Mouse (Mus musculus): ENCODE results near the gene Pth1r. TPM values are rescaled to one million over a fixed set of nuclear protein-coding genes. Genes with fewer than 3 reads are reported as not detected.

The Pth1r gene
- polyA plus RNA-seq, 1 experiment from 2014 or later: 33.9 TPM

GRCm38 (mm10) chr9:110706784-110707183 lies 40.2 kb downstream of the Pth1r start:
- Histone ChIP-seq H3K9me3 (replicated peaks) (no peaks in the 10 kb centered on the region), H3K36me3 (peaks cover 40% of the 10 kb centered on the region), H3K27me3 (ENCODE audit: low read depth, poor library complexity, severe bottlenecking) (no peaks in the 10 kb centered on the region), H3K27ac (replicated peaks) (no peak overlapping the region), H3K4me3 (no peak overlapping the region), H3K4me1 (peaks cover 7% of the 10 kb centered on the region)
- WGBS: 88% methylated on average over 5 of the region's 5 CpGs
- DNase-seq (ENCODE audit: low spot score): no peak

GRCm38 (mm10) chr9:110703951-110704350 lies 43.0 kb downstream of the Pth1r start:
- H3K36me3 ChIP-seq: peaks cover 41% of the 10 kb centered on the region
- DNase-seq (ENCODE audit: low spot score): no peak
- H3K27me3 ChIP-seq (ENCODE audit: low read depth, poor library complexity, severe bottlenecking): no peaks in the 10 kb centered on the region
- H3K4me3 ChIP-seq: no peak overlapping the region
- no peaks in the 10 kb centered on the region for H3K9me3 ChIP-seq (replicated peaks)
- H3K4me1 ChIP-seq: no peaks in the 10 kb centered on the region
- no peak overlapping the region for H3K27ac ChIP-seq (replicated peaks)
- WGBS: 92% methylated on average over 6 of the region's 6 CpGs

DNA sequence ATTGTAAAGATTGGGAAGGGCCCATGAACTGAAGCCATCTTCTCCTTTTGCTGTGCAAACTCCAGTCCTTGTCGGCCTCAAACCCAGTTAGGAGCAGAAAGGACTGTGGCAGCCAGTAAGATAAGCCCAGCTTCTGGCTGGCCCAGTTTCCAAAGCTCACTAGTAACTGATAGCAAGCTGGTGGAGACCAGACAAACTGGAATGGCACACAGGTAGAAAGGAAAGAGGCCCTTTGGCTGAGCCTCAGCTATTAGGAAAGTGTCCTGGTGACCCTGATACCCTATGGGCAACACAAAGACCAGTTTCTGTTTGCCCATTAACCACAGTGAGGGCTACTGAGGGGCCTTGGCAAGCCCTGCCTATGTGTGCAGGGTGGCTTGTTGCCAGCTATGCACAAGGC lies 44.1 kb downstream of the Pth1r start:
- H3K27ac ChIP-seq (replicated peaks): no peak overlapping the region
- H3K4me1 ChIP-seq: no peaks in the 10 kb centered on the region
- H3K36me3 ChIP-seq: peaks cover 32% of the 10 kb centered on the region
- no peaks in the 10 kb centered on the region for H3K9me3 ChIP-seq (replicated peaks)
- no peak overlapping the region for H3K4me3 ChIP-seq
- 83% methylated on average over 1 of the region's 1 CpGs for WGBS
- H3K27me3 ChIP-seq (ENCODE audit: low read depth, poor library complexity, severe bottlenecking): no peaks in the 10 kb centered on the region
- DNase-seq (ENCODE audit: low spot score): no peak

DNA sequence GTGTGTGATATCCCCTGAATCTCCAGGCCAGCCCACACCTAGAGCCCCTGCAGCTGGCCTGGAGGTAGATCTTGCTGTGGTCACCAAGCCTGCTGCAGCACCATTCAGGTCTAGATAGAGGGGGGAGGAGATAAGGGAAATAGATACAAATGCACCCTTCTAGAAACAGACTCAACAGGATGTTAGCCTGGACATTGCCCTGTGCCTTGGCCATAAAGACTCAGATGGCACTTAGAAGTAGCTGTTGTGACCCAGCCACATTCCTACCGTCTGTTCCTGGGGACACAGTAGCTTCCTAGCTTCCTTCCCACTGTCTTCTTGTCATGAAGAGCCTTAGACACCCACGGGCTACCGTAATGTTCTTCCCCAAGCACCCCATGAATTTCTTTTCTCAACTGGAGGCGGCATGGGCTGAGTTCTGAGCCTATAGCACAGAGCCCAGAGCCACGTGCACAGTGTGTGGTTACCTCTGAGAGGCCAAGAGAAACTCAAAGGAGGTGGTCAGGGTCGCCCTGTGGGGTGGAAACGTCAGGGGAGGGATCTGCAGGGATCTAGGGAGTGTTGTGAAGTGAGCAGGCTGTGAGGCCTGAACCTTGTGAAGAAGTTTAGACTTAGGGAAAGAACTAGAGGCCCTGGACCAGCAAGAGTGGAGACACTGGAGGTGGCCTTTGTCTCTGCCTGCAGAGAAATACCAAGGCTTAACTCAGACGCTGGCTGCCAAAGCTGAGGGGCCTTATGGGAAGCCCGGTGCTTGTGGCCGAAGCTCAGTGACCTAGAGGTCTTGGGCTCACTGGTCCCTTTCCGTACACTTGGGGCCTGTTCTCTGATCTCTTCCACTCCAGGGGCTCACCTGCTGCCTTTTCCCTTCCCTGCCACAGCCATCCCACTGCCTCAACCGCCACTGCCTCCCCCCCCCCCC lies 45.6 kb downstream of the Pth1r start:
- H3K27ac ChIP-seq (replicated peaks): no peak overlapping the region
- 76% methylated on average over 11 of the region's 12 CpGs for WGBS
- no peak for DNase-seq (ENCODE audit: low spot score)
- no peaks in the 10 kb centered on the region for H3K4me1 ChIP-seq
- peaks cover 42% of the 10 kb centered on the region for H3K36me3 ChIP-seq
- H3K27me3 ChIP-seq (ENCODE audit: low read depth, poor library complexity, severe bottlenecking): no peaks in the 10 kb centered on the region
- no peak overlapping the region for H3K4me3 ChIP-seq
- H3K9me3 ChIP-seq (replicated peaks): no peaks in the 10 kb centered on the region

DNA sequence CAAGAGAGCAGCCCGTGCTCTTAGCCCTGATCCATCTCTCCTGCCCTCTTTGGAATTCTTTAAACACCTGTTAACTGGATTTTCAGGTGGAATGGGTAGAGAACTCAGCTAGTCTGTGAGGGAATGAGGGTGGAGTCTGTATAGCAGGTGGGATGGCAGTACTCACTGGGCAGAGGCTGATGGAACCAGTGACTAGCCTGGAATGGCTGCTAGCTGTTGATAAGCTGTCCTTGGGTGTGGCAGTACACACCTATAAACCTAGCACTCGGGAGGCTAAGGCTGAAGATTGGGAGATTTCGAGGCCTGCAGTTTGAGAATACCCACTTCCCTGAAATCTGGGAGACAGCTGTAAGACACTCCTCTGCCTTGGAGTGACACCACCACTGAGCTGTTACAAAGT lies 47.4 kb downstream of the Pth1r start:
- Histone ChIP-seq H3K36me3 (peaks cover 57% of the 10 kb centered on the region), H3K27ac (replicated peaks) (no peak overlapping the region), H3K4me3 (no peak overlapping the region), H3K9me3 (replicated peaks) (no peaks in the 10 kb centered on the region), H3K27me3 (ENCODE audit: low read depth, poor library complexity, severe bottlenecking) (no peaks in the 10 kb centered on the region), H3K4me1 (no peaks in the 10 kb centered on the region)
- WGBS: 91% methylated on average over 3 of the region's 3 CpGs
- no peak for DNase-seq (ENCODE audit: low spot score)

GRCm38 (mm10) chr9:110697465-110697864 lies 49.5 kb downstream of the Pth1r start:
- Histone ChIP-seq H3K27ac (replicated peaks) (no peak overlapping the region), H3K9me3 (replicated peaks) (no peaks in the 10 kb centered on the region), H3K4me1 (no peaks in the 10 kb centered on the region), H3K4me3 (no peak overlapping the region), H3K36me3 (peaks cover 74% of the 10 kb centered on the region), H3K27me3 (ENCODE audit: low read depth, poor library complexity, severe bottlenecking) (no peaks in the 10 kb centered on the region)
- no peak for DNase-seq (ENCODE audit: low spot score)
- WGBS: 83% methylated on average over 3 of the region's 3 CpGs

DNA sequence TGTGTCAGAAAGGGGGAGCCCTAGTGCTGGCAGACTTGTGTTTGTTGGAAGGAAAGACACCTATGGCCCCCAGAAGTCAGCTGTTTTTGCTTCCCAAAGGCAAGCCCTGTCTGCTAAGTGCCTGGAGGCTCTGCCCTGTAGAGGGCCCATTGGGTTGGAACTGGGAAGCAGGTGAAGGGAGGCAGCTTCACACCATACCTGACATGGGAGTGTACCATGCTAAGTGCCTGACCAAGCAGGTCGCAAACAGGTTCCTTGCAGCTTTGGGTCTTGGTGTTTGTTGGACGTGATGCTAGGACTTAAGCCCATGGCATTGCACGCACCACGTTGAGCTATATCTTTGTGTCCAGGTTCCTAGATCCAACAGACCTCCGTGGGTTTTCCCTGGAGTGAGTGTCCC lies 50.5 kb downstream of the Pth1r start:
- Histone ChIP-seq H3K9me3 (replicated peaks) (no peaks in the 10 kb centered on the region), H3K27me3 (ENCODE audit: low read depth, poor library complexity, severe bottlenecking) (no peaks in the 10 kb centered on the region), H3K4me3 (no peak overlapping the region), H3K4me1 (no peaks in the 10 kb centered on the region), H3K36me3 (peaks cover 72% of the 10 kb centered on the region), H3K27ac (replicated peaks) (no peak overlapping the region)
- WGBS: 95% methylated on average over 5 of the region's 5 CpGs
- no peak for DNase-seq (ENCODE audit: low spot score)

GRCm38 (mm10) chr9:110695165-110695755 lies 51.7 kb downstream of the Pth1r start:
- no peaks in the 10 kb centered on the region for H3K27me3 ChIP-seq (ENCODE audit: low read depth, poor library complexity, severe bottlenecking)
- H3K27ac ChIP-seq (replicated peaks): no peak overlapping the region
- no peaks in the 10 kb centered on the region for H3K4me1 ChIP-seq
- peaks cover 62% of the 10 kb centered on the region for H3K36me3 ChIP-seq
- no peak for DNase-seq (ENCODE audit: low spot score)
- no peak overlapping the region for H3K4me3 ChIP-seq
- H3K9me3 ChIP-seq (replicated peaks): no peaks in the 10 kb centered on the region
- 89% methylated on average over 4 of the region's 4 CpGs for WGBS

DNA sequence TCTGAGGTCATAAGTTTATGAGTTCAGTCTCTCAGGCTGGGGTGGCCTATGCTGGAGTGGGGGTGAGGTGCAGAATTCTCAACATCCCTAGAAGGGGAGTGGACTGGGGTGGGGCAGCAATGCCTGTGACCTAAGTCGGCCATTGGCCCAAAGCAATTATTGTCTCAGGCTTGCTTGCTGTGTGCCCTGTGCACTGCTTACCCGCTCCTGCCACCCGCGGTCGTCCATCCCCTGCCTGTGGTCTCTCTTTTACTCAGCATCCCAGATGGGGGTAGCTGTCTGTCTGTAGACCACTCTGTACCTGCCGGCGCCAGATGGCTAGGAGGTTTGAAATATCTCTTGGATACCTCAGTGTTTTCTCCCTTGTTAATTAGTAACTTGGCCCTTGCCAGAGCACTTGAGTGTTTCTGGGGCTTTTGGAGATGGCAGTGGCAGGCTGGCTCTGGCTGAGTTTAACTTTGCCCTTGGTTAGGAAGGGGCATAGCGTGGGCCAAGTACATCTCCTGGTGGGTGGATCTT lies 57.6 kb downstream of the Pth1r start:
- H3K4me3 ChIP-seq: no peak overlapping the region
- 92% methylated on average over 8 of the region's 8 CpGs for WGBS

DNA sequence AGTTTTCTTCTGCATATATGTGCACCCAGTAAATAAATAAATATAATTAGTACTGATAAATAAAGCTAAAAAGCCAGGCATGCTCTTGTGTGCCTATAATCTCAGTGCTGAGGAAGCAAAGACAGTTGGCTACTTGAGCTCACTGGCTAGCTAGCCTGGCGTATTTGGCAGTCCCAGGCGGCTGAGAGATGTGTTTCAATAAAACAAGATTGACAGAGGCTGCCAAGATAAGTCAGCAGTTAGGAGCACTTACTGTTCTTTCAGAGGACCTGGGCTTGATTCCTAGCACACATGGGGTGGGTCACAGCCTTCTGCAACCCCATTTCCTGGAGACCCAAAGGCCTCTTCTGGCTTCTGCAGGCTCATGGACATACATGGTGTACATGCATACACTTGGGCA lies 59.1 kb downstream of the Pth1r start:
- H3K27me3 ChIP-seq (ENCODE audit: low read depth, poor library complexity, severe bottlenecking): no peaks in the 10 kb centered on the region
- H3K27ac ChIP-seq (replicated peaks): no peak overlapping the region

More for the DNA sequence above, 57.6 kb downstream of the Pth1r start:
- H3K27me3 ChIP-seq (ENCODE audit: low read depth, poor library complexity, severe bottlenecking): no peaks in the 10 kb centered on the region
- no peaks in the 10 kb centered on the region for H3K9me3 ChIP-seq (replicated peaks)
- no peak overlapping the region for H3K27ac ChIP-seq (replicated peaks)
- DNase-seq (ENCODE audit: low spot score): no peak
- peaks cover 28% of the 10 kb centered on the region for H3K4me1 ChIP-seq
- H3K36me3 ChIP-seq: peaks cover 24% of the 10 kb centered on the region

GRCm38 (mm10) chr9:110687061-110687460 lies 59.9 kb downstream of the Pth1r start:
- Histone ChIP-seq H3K4me1 (peaks cover 45% of the 10 kb centered on the region), H3K4me3 (no peak overlapping the region), H3K9me3 (replicated peaks) (no peaks in the 10 kb centered on the region), H3K27ac (replicated peaks) (no peak overlapping the region), H3K27me3 (ENCODE audit: low read depth, poor library complexity, severe bottlenecking) (no peaks in the 10 kb centered on the region), H3K36me3 (peaks cover 2% of the 10 kb centered on the region; the same call in 1 of the 2 replicates)
- WGBS: 77% methylated on average over 5 of the region's 5 CpGs
- no peak for DNase-seq (ENCODE audit: low spot score)

More for the DNA sequence above, 59.1 kb downstream of the Pth1r start:
- DNase-seq (ENCODE audit: low spot score): no peak
- H3K4me3 ChIP-seq: no peak overlapping the region
- WGBS: 90% methylated on average over 2 of the region's 2 CpGs
- H3K4me1 ChIP-seq: peaks cover 39% of the 10 kb centered on the region
- no peaks in the 10 kb centered on the region for H3K9me3 ChIP-seq (replicated peaks)
- peaks cover 9% of the 10 kb centered on the region for H3K36me3 ChIP-seq

GRCm38 (mm10) chr9:110686472-110686871 lies 60.5 kb downstream of the Pth1r start:
- Histone ChIP-seq H3K4me3 (no peak overlapping the region), H3K27me3 (ENCODE audit: low read depth, poor library complexity, severe bottlenecking) (no peaks in the 10 kb centered on the region), H3K27ac (replicated peaks) (no peak overlapping the region), H3K4me1 (peaks cover 49% of the 10 kb centered on the region), H3K36me3 (no peaks in the 10 kb centered on the region), H3K9me3 (replicated peaks) (no peaks in the 10 kb centered on the region)
- no peak for DNase-seq (ENCODE audit: low spot score)
- 62% methylated on average over 3 of the region's 3 CpGs for WGBS

DNA sequence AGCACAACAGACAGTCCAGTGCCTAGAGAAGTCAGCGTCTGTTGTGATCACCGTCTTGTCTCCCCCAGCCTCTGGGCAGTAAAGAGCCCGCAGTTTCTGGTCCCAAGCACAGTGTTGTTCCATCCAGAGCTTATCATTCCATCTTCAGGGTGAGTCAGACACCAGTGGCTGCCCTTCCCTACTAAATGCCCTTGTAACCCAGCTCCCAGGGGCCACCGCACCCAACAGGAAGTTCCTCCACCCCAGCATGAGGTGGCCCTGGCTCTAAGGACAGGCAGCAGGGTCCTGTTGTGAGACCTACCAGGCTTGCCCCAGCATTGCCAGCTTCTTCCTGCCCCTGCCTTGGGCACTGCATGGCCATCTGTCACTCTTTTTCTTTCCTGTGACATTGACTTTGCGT lies 61.4 kb downstream of the Pth1r start:
- 87% methylated on average over 5 of the region's 5 CpGs for WGBS
- Histone ChIP-seq H3K36me3 (no peaks in the 10 kb centered on the region), H3K4me3 (no peak overlapping the region), H3K27ac (replicated peaks) (0 out of 2 replicates have a peak overlapping the region, but pooled peaks have one; percentile 17), H3K4me1 (peaks cover 54% of the 10 kb centered on the region), H3K27me3 (ENCODE audit: low read depth, poor library complexity, severe bottlenecking) (no peaks in the 10 kb centered on the region), H3K9me3 (replicated peaks) (no peaks in the 10 kb centered on the region)
- no peak for DNase-seq (ENCODE audit: low spot score)
